Mouse (Mus musculus): ENCODE measurements around the gene Rbm28. TPM values are rescaled to one million over a fixed set of nuclear protein-coding genes. Genes with fewer than 3 reads are reported as not detected.

Gene Rbm28
- total and polyA plus RNA-seq, 3 experiments = 37.6 to 103 (median 56.2) TPM

- in situ Hi-C loops (cut with MboI; ENCODE audit: low pct_ligation_motif_present, low pct_unique_long_range_greater_than_20kb, low sequenced_read_pairs) (no loop called here), dilution Hi-C loops (cut with MboI; ENCODE audit: extremely low pct_ligation_motif_present, extremely low pct_unique_long_range_greater_than_20kb, low sequenced_read_pairs) (no loop called here)
- Histone ChIP-seq H3K79me2 (replicated peaks; ENCODE audit: control insufficient read depth, extremely low read depth, insufficient read depth, poor library complexity, severe bottlenecking) (peaks cover 37% of the 10 kb centered on the region), H3K9me3 (replicated peaks; ENCODE audit: low read length) (no peaks in the 10 kb centered on the region), H3K27ac (ENCODE audit: insufficient read depth, low read depth) (no peak overlapping the region), H3K4me1 (ENCODE audit: control insufficient read depth in 1 of 2, insufficient read depth in 2 of 2) (peaks cover 5 to 21% of the 10 kb centered on the region in 2 experiments; a peak in 2 of 4 replicates), H3K27me3 (replicated peaks) (peaks cover 7% of the 10 kb centered on the region), H3K4me3 (replicated peaks in 1 of 3; ENCODE audit: low read depth in 2 of 3, low read length in 2 of 3, poor library complexity in 1 of 3) (no peak overlapping the region), H3K4me2 (ENCODE audit: insufficient read depth, low read depth, poor library complexity, severe bottlenecking) (no peak overlapping the region), H3K36me3 (replicated peaks in 1 of 2; ENCODE audit: control insufficient read depth in 1 of 2, insufficient read depth in 1 of 2, low read length in 1 of 2) (peaks cover 34 to 58% of the 10 kb centered on the region in 2 experiments), H3K9ac (ENCODE audit: insufficient read depth, low read depth) (no peak overlapping the region)
- TF ChIP-seq TCF12 (IDR thresholded peaks at IDR 0.05; ENCODE audit: low read depth, low read length) = no peak
- no peak for TF ChIP-seq CHD1 (IDR thresholded peaks at IDR 0.05; ENCODE audit: low read depth, low read length)
- no peak for TF ChIP-seq JUN (IDR thresholded peaks at IDR 0.05; ENCODE audit: insufficient read depth, low read depth, low read length)
- TF ChIP-seq ELF1 (IDR thresholded peaks at IDR 0.05; ENCODE audit: low read depth, low read length) = no peak
- no peak for TF ChIP-seq MAFK (IDR thresholded peaks at IDR 0.05; ENCODE audit: insufficient replicate concordance, low read length)
- TF ChIP-seq POLR2AphosphoS2 (IDR thresholded peaks at IDR 0.05; ENCODE audit: low read depth, low read length) = no peak
- no peak for TF ChIP-seq GABPA (IDR thresholded peaks at IDR 0.05; ENCODE audit: insufficient replicate concordance, low read depth, low read length)
- no peak for TF ChIP-seq E2F4 (IDR thresholded peaks at IDR 0.05; ENCODE audit: insufficient replicate concordance, low read depth, low read length)
- no peak for TF ChIP-seq HCFC1 (IDR thresholded peaks at IDR 0.05; ENCODE audit: low read depth, low read length)
- no peak for TF ChIP-seq UBTF (IDR thresholded peaks at IDR 0.05; ENCODE audit: low read depth, low read length)
- TF ChIP-seq KAT2A (IDR thresholded peaks at IDR 0.05; ENCODE audit: insufficient replicate concordance, low read length) = no peak
- TF ChIP-seq ZKSCAN1 (IDR thresholded peaks at IDR 0.05; ENCODE audit: borderline replicate concordance, low read depth, low read length) = no peak
- TF ChIP-seq SIN3A (IDR thresholded peaks at IDR 0.05; ENCODE audit: low read length) = no peak
- TF ChIP-seq USF1 (IDR thresholded peaks at IDR 0.05; ENCODE audit: low read depth, low read length) = no peak
- TF ChIP-seq ZC3H11A (IDR thresholded peaks at IDR 0.05; ENCODE audit: low read depth, low read length) = no peak
- TF ChIP-seq IRF4 (IDR thresholded peaks at IDR 0.05; ENCODE audit: low read depth, low read length) = no peak
- no peak for TF ChIP-seq ZMIZ1 (IDR thresholded peaks at IDR 0.05; ENCODE audit: low read depth, low read length)
- DNase-seq (ENCODE audit: extremely low read depth) = no peak
Observed at GRCm38 (mm10) chr6:29160786-29161185, 4.0 kb downstream of the Rbm28 start.

- Histone ChIP-seq H3K79me2 (replicated peaks; ENCODE audit: control insufficient read depth, extremely low read depth, insufficient read depth, poor library complexity, severe bottlenecking) (peaks cover 10% of the 10 kb centered on the region), H3K4me1 (ENCODE audit: control insufficient read depth in 1 of 2, insufficient read depth in 2 of 2) (no peaks in the 10 kb centered on the region), H3K27ac (ENCODE audit: insufficient read depth, low read depth) (no peak overlapping the region), H3K27me3 (replicated peaks) (no peaks in the 10 kb centered on the region), H3K4me3 (replicated peaks in 1 of 3; ENCODE audit: low read depth in 2 of 3, low read length in 2 of 3, poor library complexity in 1 of 3) (no peak overlapping the region), H3K4me2 (ENCODE audit: insufficient read depth, low read depth, poor library complexity, severe bottlenecking) (no peak overlapping the region), H3K9ac (ENCODE audit: insufficient read depth, low read depth) (no peak overlapping the region), H3K9me3 (replicated peaks; ENCODE audit: low read length) (no peaks in the 10 kb centered on the region), H3K36me3 (replicated peaks in 1 of 2; ENCODE audit: control insufficient read depth in 1 of 2, insufficient read depth in 1 of 2, low read length in 1 of 2) (peaks cover 56 to 90% of the 10 kb centered on the region in 2 experiments)
- in situ Hi-C loops (cut with MboI; ENCODE audit: low pct_ligation_motif_present, low pct_unique_long_range_greater_than_20kb, low sequenced_read_pairs) (no loop called here), dilution Hi-C loops (cut with MboI; ENCODE audit: extremely low pct_ligation_motif_present, extremely low pct_unique_long_range_greater_than_20kb, low sequenced_read_pairs) (no loop called here)
- no peak for DNase-seq (ENCODE audit: extremely low read depth)
- TF ChIP-seq POLR2A (IDR thresholded peaks at IDR 0.05; ENCODE audit: low read depth, low read length) (no peak), ZMIZ1 (IDR thresholded peaks at IDR 0.05; ENCODE audit: low read depth, low read length) (no peak), CHD1 (IDR thresholded peaks at IDR 0.05; ENCODE audit: low read depth, low read length) (no peak), E2F4 (IDR thresholded peaks at IDR 0.05; ENCODE audit: insufficient replicate concordance, low read depth, low read length) (no peak), HCFC1 (IDR thresholded peaks at IDR 0.05; ENCODE audit: low read depth, low read length) (no peak), ELF1 (IDR thresholded peaks at IDR 0.05; ENCODE audit: low read depth, low read length) (no peak), BHLHE40 (IDR thresholded peaks at IDR 0.05; ENCODE audit: low read depth, low read length) (no peak), JUN (IDR thresholded peaks at IDR 0.05; ENCODE audit: insufficient read depth, low read depth, low read length) (no peak), MYC (IDR thresholded peaks at IDR 0.05; ENCODE audit: low read depth, low read length) (no peak), MAFK (IDR thresholded peaks at IDR 0.05; ENCODE audit: insufficient replicate concordance, low read length) (no peak), MAX (IDR thresholded peaks at IDR 0.05; ENCODE audit: low read length) (no peak), ZNF384 (IDR thresholded peaks at IDR 0.05; ENCODE audit: low read depth, low read length) (no peak), ETS1 (conservative IDR thresholded peaks at IDR 0.05; ENCODE audit: low read depth, low read length) (no peak), TBP (conservative IDR thresholded peaks at IDR 0.05; ENCODE audit: low read depth, low read length) (no peak), ZKSCAN1 (IDR thresholded peaks at IDR 0.05; ENCODE audit: borderline replicate concordance, low read depth, low read length) (no peak), UBTF (IDR thresholded peaks at IDR 0.05; ENCODE audit: low read depth, low read length) (no peak)
Observed at GRCm38 (mm10) chr6:29156326-29156725, 8.5 kb downstream of the Rbm28 start.
